Mouse (Mus musculus) heart, postnatal 0 days (tissue): Measurements from ENCODE around the gene Catsper1.

Experiments
- CTCF ChIP-seq: IDR thresholded peaks from 2 replicates; pipeline ENCODE4 v1.5.1; 2016; ENCODE audit warnings: antibody characterized with exemption, control low read depth, low read depth
- EP300 ChIP-seq: IDR thresholded peaks from 2 replicates; pipeline ENCODE4 v1.6.1; 2016; ENCODE audit warnings: antibody characterized with exemption, low read depth

DNA sequence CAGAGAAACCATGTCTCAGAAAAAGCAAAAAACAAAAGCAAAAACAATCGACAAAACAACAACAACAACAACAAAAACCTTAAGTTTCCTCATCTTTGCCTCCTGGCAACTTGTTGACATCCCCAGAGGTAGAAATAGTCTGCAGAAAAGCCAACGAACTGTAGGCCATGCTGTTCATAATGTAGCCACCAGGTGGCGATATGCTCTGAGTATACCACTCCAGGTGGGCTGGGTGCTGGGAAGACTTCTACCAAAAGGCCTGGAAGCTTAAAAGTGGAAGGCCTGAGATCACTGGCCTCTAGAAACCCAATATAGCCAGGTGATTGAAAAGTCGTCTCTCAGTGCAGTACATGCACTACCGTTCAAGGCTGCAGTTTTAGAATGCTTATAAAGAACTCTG is 2.4 kb downstream of the Catsper1 start:
- peak; percentile 88 for TF ChIP-seq CTCF
- no peak for TF ChIP-seq EP300
